Mouse (Mus musculus): ENCODE results near the gene 4930579G24Rik. TPM values are rescaled to one million over a fixed set of nuclear protein-coding genes. Genes with fewer than 3 reads are reported as not detected.

The 4930579G24Rik gene
- polyA plus RNA-seq, 1 experiment from 2014 or later: 13.2 TPM

- Histone ChIP-seq H3K9me3 (replicated peaks; ENCODE audit: low read length) (no peaks in the 10 kb centered on the region), H3K36me3 (ENCODE audit: insufficient read depth, low read length) (no peaks in the 10 kb centered on the region), H3K27me3 (ENCODE audit: insufficient read depth, low read length) (no peaks in the 10 kb centered on the region), H3K4me3 (replicated peaks; ENCODE audit: low read depth, low read length) (no peak overlapping the region), H3K9ac (ENCODE audit: low read depth, low read length) (no peak overlapping the region), H3K27ac (no peak overlapping the region), H3K4me1 (replicated peaks; ENCODE audit: insufficient read depth, low read length) (no peaks in the 10 kb centered on the region), H3K4me2 (ENCODE audit: low read length) (no peak overlapping the region)
- ATAC-seq (replicated peaks; ENCODE audit: low FRiP score, low read depth) (no peak), DNase-seq (ENCODE audit: low spot score) (no peak)
- no peak for TF ChIP-seq CTCF (IDR thresholded peaks at IDR 0.05; ENCODE audit: low read depth)
- 89% methylated on average over 6 of the region's 6 CpGs for WGBS
These were observed 23.2 kb downstream of the 4930579G24Rik start for GRCm38 (mm10) chr3:79652129-79652528.

- Histone ChIP-seq H3K4me2 (ENCODE audit: low read length) (no peak overlapping the region), H3K4me3 (replicated peaks; ENCODE audit: low read depth, low read length) (no peak overlapping the region), H3K27ac (no peak overlapping the region), H3K36me3 (ENCODE audit: insufficient read depth, low read length) (no peaks in the 10 kb centered on the region), H3K9me3 (replicated peaks; ENCODE audit: low read length) (no peaks in the 10 kb centered on the region), H3K9ac (ENCODE audit: low read depth, low read length) (no peak overlapping the region), H3K4me1 (replicated peaks; ENCODE audit: insufficient read depth, low read length) (no peaks in the 10 kb centered on the region), H3K27me3 (ENCODE audit: insufficient read depth, low read length) (no peaks in the 10 kb centered on the region)
- no peak for DNase-seq (ENCODE audit: low spot score)
- no peak for TF ChIP-seq CTCF (IDR thresholded peaks at IDR 0.05; ENCODE audit: low read depth)
- 37% methylated on average over 5 of the region's 5 CpGs for WGBS
- no peak for ATAC-seq (replicated peaks; ENCODE audit: low FRiP score, low read depth)
These were observed 27.8 kb downstream of the 4930579G24Rik start for GRCm38 (mm10) chr3:79656682-79657081.

- no peaks in the 10 kb centered on the region for H3K4me1 ChIP-seq (replicated peaks; ENCODE audit: insufficient read depth, low read length)
- TF ChIP-seq CTCF (IDR thresholded peaks at IDR 0.05; ENCODE audit: low read depth): peak; percentile 86
- H3K4me2 ChIP-seq (ENCODE audit: low read length): no peak overlapping the region
- no peak overlapping the region for H3K9ac ChIP-seq (ENCODE audit: low read depth, low read length)
- peak; percentile 57; the same call in 1 of the 2 replicates for ATAC-seq (replicated peaks; ENCODE audit: low FRiP score, low read depth)
- H3K27ac ChIP-seq: no peak overlapping the region
- no peaks in the 10 kb centered on the region for H3K9me3 ChIP-seq (replicated peaks; ENCODE audit: low read length)
- H3K36me3 ChIP-seq (ENCODE audit: insufficient read depth, low read length): no peaks in the 10 kb centered on the region
- peak; percentile 76 for DNase-seq (ENCODE audit: low spot score)
- H3K4me3 ChIP-seq (replicated peaks; ENCODE audit: low read depth, low read length): no peak overlapping the region
- H3K27me3 ChIP-seq (ENCODE audit: insufficient read depth, low read length): no peaks in the 10 kb centered on the region
- WGBS: 35% methylated on average over 9 of the region's 9 CpGs
These were observed 36.0 kb downstream of the 4930579G24Rik start for GRCm38 (mm10) chr3:79664787-79665408.

- Histone ChIP-seq H3K36me3 (ENCODE audit: insufficient read depth, low read length) (no peaks in the 10 kb centered on the region), H3K9me3 (replicated peaks; ENCODE audit: low read length) (no peaks in the 10 kb centered on the region), H3K9ac (ENCODE audit: low read depth, low read length) (no peak overlapping the region), H3K4me3 (replicated peaks; ENCODE audit: low read depth, low read length) (no peak overlapping the region), H3K27me3 (ENCODE audit: insufficient read depth, low read length) (no peaks in the 10 kb centered on the region), H3K4me1 (replicated peaks; ENCODE audit: insufficient read depth, low read length) (no peaks in the 10 kb centered on the region), H3K27ac (no peak overlapping the region), H3K4me2 (ENCODE audit: low read length) (no peak overlapping the region)
- DNase-seq (ENCODE audit: low spot score) (peak; percentile 12), ATAC-seq (replicated peaks; ENCODE audit: low FRiP score, low read depth) (no peak; the same call in 1 of the 2 replicates)
- WGBS: 71% methylated on average over 7 of the region's 7 CpGs
- no peak for TF ChIP-seq CTCF (IDR thresholded peaks at IDR 0.05; ENCODE audit: low read depth)
These were observed 41.7 kb downstream of the 4930579G24Rik start for GRCm38 (mm10) chr3:79670556-79670955.

GRCm38 (mm10) chr3:79672188-79672587, 43.3 kb downstream of the 4930579G24Rik start:
- Histone ChIP-seq H3K36me3 (ENCODE audit: insufficient read depth, low read length) (no peaks in the 10 kb centered on the region), H3K27ac (no peak overlapping the region), H3K4me2 (ENCODE audit: low read length) (no peak overlapping the region), H3K9ac (ENCODE audit: low read depth, low read length) (no peak overlapping the region), H3K4me1 (replicated peaks; ENCODE audit: insufficient read depth, low read length) (no peaks in the 10 kb centered on the region), H3K4me3 (replicated peaks; ENCODE audit: low read depth, low read length) (no peak overlapping the region), H3K27me3 (ENCODE audit: insufficient read depth, low read length) (no peaks in the 10 kb centered on the region), H3K9me3 (replicated peaks; ENCODE audit: low read length) (no peaks in the 10 kb centered on the region)
- 48% methylated on average over 16 of the region's 16 CpGs for WGBS
- DNase-seq (ENCODE audit: low spot score): no peak
- ATAC-seq (replicated peaks; ENCODE audit: low FRiP score, low read depth): no peak
- no peak for TF ChIP-seq CTCF (IDR thresholded peaks at IDR 0.05; ENCODE audit: low read depth)

- peak; percentile 87 for TF ChIP-seq CTCF (IDR thresholded peaks at IDR 0.05; ENCODE audit: low read depth)
- WGBS: 16% methylated on average over 4 of the region's 4 CpGs
- H3K27ac ChIP-seq: no peak overlapping the region
- ATAC-seq (replicated peaks; ENCODE audit: low FRiP score, low read depth) (no peak), DNase-seq (ENCODE audit: low spot score) (peak; percentile 87)
- no peak overlapping the region for H3K4me3 ChIP-seq (replicated peaks; ENCODE audit: low read depth, low read length)
- H3K9me3 ChIP-seq (replicated peaks; ENCODE audit: low read length): no peaks in the 10 kb centered on the region
- no peaks in the 10 kb centered on the region for H3K4me1 ChIP-seq (replicated peaks; ENCODE audit: insufficient read depth, low read length)
- no peaks in the 10 kb centered on the region for H3K36me3 ChIP-seq (ENCODE audit: insufficient read depth, low read length)
- H3K27me3 ChIP-seq (ENCODE audit: insufficient read depth, low read length): no peaks in the 10 kb centered on the region
- H3K9ac ChIP-seq (ENCODE audit: low read depth, low read length): no peak overlapping the region
- H3K4me2 ChIP-seq (ENCODE audit: low read length): no peak overlapping the region
These were observed 44.2 kb downstream of the 4930579G24Rik start for GRCm38 (mm10) chr3:79673082-79673481.

GRCm38 (mm10) chr3:79674641-79675040, 45.8 kb downstream of the 4930579G24Rik start:
- Histone ChIP-seq H3K36me3 (ENCODE audit: insufficient read depth, low read length) (no peaks in the 10 kb centered on the region), H3K9me3 (replicated peaks; ENCODE audit: low read length) (no peaks in the 10 kb centered on the region), H3K4me1 (replicated peaks; ENCODE audit: insufficient read depth, low read length) (no peaks in the 10 kb centered on the region), H3K4me2 (ENCODE audit: low read length) (no peak overlapping the region), H3K27ac (no peak overlapping the region), H3K9ac (ENCODE audit: low read depth, low read length) (no peak overlapping the region), H3K4me3 (replicated peaks; ENCODE audit: low read depth, low read length) (no peak overlapping the region), H3K27me3 (ENCODE audit: insufficient read depth, low read length) (no peaks in the 10 kb centered on the region)
- ATAC-seq (replicated peaks; ENCODE audit: low FRiP score, low read depth) (no peak), DNase-seq (ENCODE audit: low spot score) (no peak)
- 85% methylated on average over 5 of the region's 5 CpGs for WGBS
- TF ChIP-seq CTCF (IDR thresholded peaks at IDR 0.05; ENCODE audit: low read depth): no peak
